Mouse (Mus musculus) layer of hippocampus, postnatal 14 days (tissue): ENCODE measurements around the gene Klhl22. TPM values are rescaled to one million over a fixed set of nuclear protein-coding genes. Genes with fewer than 3 reads are reported as not detected.

Experiments
- DNase-seq, 2 experiments: peaks; one replicate each; pipeline ENCODE4 v3.0.0; 2021 to 2022; ENCODE audit warnings: low spot score in 2 of 2, mixed read lengths in 1 of 2
- total RNA-seq, 2 experiments: library from RNA; stranded (reverse); gene quantifications; 2 replicates each; pipeline ENCODE4 v1.2.3; 2021

Klhl22 gene
- total RNA-seq, 2 experiments from 2014 or later: 91.8 to 108 TPM

DNA sequence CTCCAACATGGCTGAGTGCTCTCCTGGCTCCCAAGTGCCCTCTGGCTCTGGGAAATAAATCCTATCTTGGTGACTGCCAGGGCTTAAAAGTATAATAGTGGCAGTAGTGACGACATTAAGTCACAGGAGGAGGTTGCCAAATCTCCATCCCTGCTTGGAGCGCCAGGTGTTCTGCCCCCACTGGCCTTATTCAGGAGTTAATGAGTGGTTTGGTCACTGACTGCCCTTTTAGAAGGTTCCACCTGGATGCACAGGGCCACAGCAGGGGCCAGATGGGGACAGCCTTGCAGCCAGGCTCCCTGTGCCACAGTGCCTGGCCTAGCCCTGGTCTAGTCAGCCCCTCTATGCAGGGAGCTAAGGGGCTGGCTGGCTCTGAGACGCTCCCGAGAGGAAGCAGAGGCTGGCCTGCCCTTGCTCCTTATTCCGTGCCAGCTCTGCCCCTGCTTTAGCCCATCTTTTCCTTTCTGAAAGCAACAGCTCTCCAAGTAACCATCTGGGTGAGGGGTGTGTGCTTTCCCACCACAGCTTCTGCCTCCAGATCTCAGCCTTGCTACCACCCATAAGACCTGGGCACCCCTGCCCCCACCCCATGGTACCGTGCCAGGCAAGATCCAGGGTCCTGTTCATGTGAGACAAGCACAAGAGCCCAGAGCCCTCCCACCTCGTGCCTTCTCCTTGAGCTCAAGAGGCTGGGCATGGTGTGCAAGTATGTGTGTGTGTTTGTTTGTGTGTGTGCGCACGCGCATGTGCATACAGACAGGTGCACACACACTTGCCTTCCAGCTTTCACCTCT lies 71.2 kb downstream of the Klhl22 start:
- DNase-seq: no peak

DNA sequence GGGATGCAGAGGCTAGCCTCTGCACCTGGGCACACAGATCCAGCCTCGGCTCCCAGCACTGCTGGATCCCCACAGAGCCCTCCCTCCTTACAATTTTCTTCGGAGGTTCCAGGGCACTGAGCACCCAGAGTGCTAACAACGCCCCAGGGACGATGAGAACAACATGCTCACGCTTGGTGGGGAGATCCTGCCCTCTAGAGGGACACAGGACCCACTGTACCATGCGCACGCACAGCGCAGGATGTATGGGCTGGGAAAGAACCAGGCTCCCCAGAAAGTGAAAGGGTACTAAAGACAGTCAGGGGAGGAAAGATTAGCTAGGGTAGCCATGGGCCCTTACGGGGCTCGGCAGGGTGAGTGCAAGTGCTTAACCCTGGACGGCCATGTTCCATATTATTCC lies 72.4 kb downstream of the Klhl22 start:
- no peak for DNase-seq

DNA sequence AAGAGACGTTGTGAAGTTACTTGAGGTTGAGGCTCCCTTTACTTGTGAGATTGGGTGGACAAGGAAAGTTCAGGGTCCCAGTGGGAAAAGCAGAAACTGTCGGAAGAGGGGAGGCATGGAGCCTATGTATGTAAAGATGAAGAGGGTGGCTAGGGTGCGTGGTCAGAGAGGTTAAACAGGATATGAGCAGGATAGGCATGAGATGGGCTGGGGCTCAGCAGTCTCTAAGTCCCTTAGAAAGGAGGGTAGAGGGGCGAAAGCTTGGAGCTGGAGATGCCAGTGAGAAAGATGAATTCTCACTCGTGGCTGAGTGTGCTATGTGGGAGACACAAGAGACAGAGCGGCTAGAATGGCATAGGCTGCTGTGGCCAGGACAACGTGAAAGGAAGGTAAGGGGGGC lies 73.4 kb downstream of the Klhl22 start, which contains the start of gene B830017H08Rik:
Gene B830017H08Rik, plus strand, starts transcription at position 301 of the 400 bp plus-strand sequence.
- DNase-seq: no peak

DNA sequence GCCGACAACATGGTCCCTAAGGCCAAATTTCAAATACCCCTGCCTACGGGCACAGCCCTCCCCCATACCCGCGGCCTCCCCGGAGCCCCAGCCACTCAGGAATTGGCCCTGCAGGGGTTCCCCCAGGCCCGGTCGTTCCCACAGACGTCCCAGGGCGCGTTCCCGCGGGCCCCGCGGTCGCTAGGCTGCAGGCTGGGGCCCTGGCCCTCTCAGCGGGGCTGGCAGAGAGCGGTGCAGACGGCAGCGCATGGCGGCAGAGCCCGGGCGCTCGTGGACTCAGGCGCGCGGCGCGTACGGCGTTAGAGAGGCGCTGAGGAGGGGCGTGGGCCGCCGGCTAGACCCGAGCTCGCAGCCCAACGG lies 73.9 kb downstream of the Klhl22 start:
- peak; percentile 46 to 74 for DNase-seq

DNA sequence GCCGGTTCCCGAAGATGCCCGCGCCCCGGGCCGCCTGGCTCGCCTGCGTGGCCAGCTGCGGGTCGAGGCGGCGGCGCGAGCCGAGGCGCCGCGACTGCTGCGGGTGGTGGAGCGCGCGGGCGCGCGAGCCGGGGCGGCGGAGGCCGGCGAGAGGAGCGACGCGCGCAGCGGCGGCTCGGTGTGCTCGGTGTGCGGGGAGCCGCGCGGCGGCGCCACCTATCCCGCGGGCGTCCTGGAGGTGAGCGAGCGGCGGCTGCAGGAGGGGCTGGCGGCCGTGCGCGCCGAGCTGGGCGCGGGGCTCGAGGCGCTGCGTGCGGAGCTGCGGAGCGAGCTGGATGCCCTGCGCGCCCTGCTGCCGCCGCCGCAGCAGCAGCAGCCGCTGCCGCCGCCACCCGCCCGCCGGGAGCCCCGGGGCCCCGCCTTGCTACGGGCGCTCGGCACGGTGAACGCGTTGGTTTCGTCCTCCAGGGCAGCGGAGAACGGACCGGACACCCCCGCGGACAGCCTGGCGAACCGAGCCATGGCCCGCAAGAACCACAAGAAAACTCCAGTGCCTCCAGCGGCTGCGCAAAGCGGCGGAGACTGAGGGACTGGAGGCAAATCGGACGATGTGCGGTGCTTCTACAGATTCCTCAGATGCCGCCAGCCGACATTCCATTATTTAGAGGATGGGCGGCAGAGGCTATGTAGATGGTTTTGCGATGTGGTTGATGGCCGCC lies 74.4 kb downstream of the Klhl22 start:
- peak in 1 of 2 experiments; percentile 54 for DNase-seq

DNA sequence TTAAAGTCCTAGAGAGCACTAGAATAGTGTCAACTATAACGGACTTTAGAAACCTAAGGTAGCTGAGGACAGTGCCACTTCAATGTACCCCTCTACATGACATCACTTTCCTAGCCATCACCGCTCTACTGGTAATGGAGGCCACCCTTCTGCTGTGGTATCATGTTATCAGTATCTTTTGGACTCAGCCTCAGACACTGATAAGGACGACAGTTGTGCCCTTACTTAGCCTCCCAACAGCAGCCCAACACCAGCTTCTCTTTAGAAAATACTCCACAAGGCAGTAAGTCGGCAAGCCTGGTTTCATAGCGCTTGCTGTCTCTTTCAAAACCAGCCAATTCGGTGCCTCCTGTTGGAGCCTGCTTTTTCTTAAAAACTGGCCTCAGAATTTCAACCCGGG lies 75.1 kb downstream of the Klhl22 start:
- DNase-seq: no peak

DNA sequence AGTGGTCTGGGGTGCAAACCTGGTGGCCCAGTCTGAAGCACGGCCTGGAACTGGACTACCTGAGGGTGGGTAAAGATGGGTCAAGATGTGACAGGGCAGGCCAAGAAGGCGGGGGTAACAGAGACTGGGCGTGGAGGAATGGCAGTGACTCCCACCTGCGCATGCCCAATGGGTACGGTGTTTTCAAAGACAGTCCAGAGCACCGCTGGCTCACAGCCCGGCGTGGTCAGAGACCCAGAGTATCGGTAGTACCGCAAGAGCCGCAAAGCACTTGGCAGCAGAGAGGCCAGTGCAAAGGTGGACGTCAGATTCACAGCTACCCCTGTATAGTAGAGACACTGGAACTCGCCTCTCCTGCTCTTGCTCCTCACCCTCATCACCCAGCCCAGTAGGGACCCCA lies 76.1 kb downstream of the Klhl22 start:
- no peak for DNase-seq

DNA sequence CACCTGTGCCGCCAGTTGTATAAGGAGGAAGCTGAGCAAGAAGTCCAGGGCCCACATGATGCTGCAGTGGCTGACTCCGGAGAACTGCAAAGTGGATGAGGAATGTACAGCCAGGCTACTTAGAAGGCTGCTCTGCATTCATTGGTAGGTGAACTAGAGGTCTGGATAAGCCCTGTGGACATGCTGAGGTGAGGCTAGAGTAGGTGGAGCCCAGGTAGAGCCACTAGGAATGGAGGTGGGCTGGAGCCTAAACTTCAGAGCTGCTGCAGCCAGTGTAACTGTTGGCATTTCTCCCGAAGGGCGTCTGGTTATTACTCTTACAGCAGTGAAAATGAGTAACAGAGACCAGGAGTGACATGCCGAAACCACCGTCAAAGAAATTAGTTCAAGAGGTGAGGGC lies 78.6 kb downstream of the Klhl22 start, which contains the start of gene Car15:
Gene Car15, minus strand, starts transcription at position 314 of the 400 bp plus-strand sequence.
- no peak for DNase-seq

DNA sequence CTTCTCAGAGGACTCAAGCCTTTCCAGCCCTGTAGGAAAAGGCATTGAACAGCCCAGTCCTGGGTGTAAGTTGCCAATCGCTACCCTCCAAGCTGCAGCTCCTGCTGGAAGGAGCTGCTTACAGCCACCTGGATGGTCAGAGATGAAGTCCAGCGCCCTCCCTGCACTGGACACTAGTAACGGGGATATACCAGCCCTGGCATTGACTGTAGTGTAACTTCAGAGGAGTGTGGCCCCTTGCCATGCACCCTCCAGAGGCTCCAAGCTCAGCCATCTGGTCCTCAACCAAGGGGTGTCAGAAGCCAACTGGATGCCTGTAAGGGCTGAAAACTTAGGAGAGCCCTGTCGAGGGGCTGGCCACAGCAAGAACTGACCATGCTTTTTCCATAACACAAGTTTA lies 80.6 kb downstream of the Klhl22 start:
- DNase-seq: no peak

DNA sequence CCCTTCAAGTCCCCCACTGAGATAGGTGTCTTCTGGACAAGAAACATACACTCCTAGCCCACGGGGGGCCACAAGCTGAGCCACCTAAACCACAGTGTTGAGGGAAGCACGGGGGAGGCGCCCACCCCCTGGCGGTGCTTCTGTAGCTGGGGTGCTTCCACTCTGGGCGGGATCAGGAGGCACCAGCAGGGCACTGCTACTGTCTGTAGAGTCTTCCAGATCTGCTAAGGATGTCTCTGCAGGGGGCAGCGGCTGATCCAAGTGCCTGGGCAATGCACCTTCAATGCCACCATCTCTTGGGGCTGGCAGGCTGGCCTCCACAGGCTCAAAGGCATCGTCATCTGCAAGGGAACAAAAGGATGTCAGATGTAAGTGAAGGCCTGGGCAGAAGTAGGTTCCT lies 83.0 kb downstream of the Klhl22 start:
- DNase-seq: no peak

Other genes with a start within 250 kb of the Klhl22 start
- gene Thap7, start 228.5 kb upstream of the Klhl22 start, total RNA-seq: 10 to 100 TPM; 38.1 to 40.8 TPM
- 1 to 10 TPM in 1 of 2 experiments, under 1 TPM in 1; 0.67 to 1.6 TPM for gene Lrrc74b, start 198.4 kb upstream of the Klhl22 start, total RNA-seq
- 1 to 10 TPM in 1 of 2 experiments, under 1 TPM in 1; 0.83 to 1.1 TPM for gene P2rx6, start 197.7 kb upstream of the Klhl22 start, total RNA-seq
- 10 to 100 TPM; 86.2 to 94.9 TPM for gene Slc7a4, start 176.4 kb upstream of the Klhl22 start, total RNA-seq
- gene Smpd4, start 140.3 kb upstream of the Klhl22 start, total RNA-seq: 10 to 100 TPM; 37.9 to 42.2 TPM
- 10 to 100 TPM; 39.9 to 48.2 TPM for gene Ccdc74a, start 113.1 kb upstream of the Klhl22 start, total RNA-seq
- gene Med15, start 26.7 kb upstream of the Klhl22 start, total RNA-seq: 10 to 100 TPM; 65.4 to 80.2 TPM
- 1 to 10 TPM; 3.9 TPM for gene Scarf2, start 37.7 kb downstream of the Klhl22 start, total RNA-seq
- gene B830017H08Rik, start 73.5 kb downstream of the Klhl22 start, total RNA-seq: 1 to 10 TPM; 5.8 to 6.3 TPM
- gene Car15, start 78.7 kb downstream of the Klhl22 start, total RNA-seq: 10 to 100 TPM; 12.9 to 13.8 TPM
- gene Gm20518, start 132.1 kb downstream of the Klhl22 start, total RNA-seq: 1 to 10 TPM; 1.9 to 2.4 TPM
- not detected for gene Tssk1, start 134.6 kb downstream of the Klhl22 start, total RNA-seq
- 100 to 1,000 TPM; 105 to 111 TPM for gene Dgcr2, start 138.9 kb downstream of the Klhl22 start, total RNA-seq
- gene Tssk2, start 139.0 kb downstream of the Klhl22 start, total RNA-seq: not detected
- gene Ess2, start 151.7 kb downstream of the Klhl22 start, total RNA-seq: 10 to 100 TPM; 27.8 to 32.2 TPM
- not detected for gene Gsc2, start 155.4 kb downstream of the Klhl22 start, total RNA-seq
- gene Slc25a1, start 168.6 kb downstream of the Klhl22 start, total RNA-seq: 10 to 100 TPM; 60.4 to 61.2 TPM
- gene Vpreb2, start 220.8 kb downstream of the Klhl22 start, total RNA-seq: under 1 TPM in 1 of 2 experiments, not detected in 1; 0.99 TPM